In genomic region chr1:153599302-153600045, GRCm38 (mm10) we compare ENCODE assay signal across 11 mouse cellular contexts. TPM values are rescaled to one million over a fixed set of nuclear protein-coding genes. Genes with fewer than 3 reads are reported as not detected.
DNase-seq lines count a peak whose midpoint lies in the region; ATAC-seq and TF ChIP-seq lines count a peak whose summit lies in the region.
"Had no signal": no experiment of that assay in that cellular context is flagged by ENCODE, and none has a peak within 500 bp of the region (broad histone marks: within the 10 kb centered on the region; RNA-seq: fewer than 3 reads in every experiment).

No protein-coding gene starts in this region.

- H3K9me3 ChIP-seq in hindbrain, postnatal 0 days (ENCODE audit: low read length): no peaks in the 10 kb centered on the region
- H3K9me3 ChIP-seq in neural tube, embryonic 14.5 days (ENCODE audit: control insufficient read depth, low read length): no peaks in the 10 kb centered on the region

- DNase-seq in embryo, embryonic 11 days: peak; percentile 18
- no peak for DNase-seq in embryo, embryonic 9.5 days (ENCODE audit: extremely low spot score)
- peak; percentile 7 for DNase-seq in kidney, adult 9 months
- no peak for DNase-seq in kidney, adult 8-10 months
- no peak for DNase-seq in hindbrain, postnatal 0 days (ENCODE audit: low spot score)
- DNase-seq in layer of hippocampus, postnatal 14 days (ENCODE audit: low spot score in 2 of 2): no peak

- TF ChIP-seq CTCF in hindbrain, postnatal 0 days (IDR thresholded peaks at IDR 0.05; ENCODE audit: low read depth): no peak

- H3K36me3 ChIP-seq in hindbrain, postnatal 0 days (ENCODE audit: insufficient read depth, low read length): no peaks in the 10 kb centered on the region
- H3K36me3 ChIP-seq in neural tube, embryonic 14.5 days (ENCODE audit: control insufficient read depth, insufficient read depth, low read length): no peaks in the 10 kb centered on the region

- 0 out of 2 replicates have a peak, but pooled peaks cover 3% of the 10 kb centered on the region for H3K4me1 ChIP-seq in hindbrain, postnatal 0 days (ENCODE audit: insufficient read depth, low read length)
- 0 out of 2 replicates have a peak, but pooled peaks cover 2% of the 10 kb centered on the region for H3K4me1 ChIP-seq in neural tube, embryonic 14.5 days (ENCODE audit: control insufficient read depth, insufficient read depth, low read length)

- ATAC-seq in hindbrain, postnatal 0 days: 0 out of 2 replicates have a peak, but pooled peaks have one; percentile 39
- peak; percentile 17; the same call in 1 of the 2 replicates for ATAC-seq in neural tube, embryonic 14.5 days (ENCODE audit: low read depth)
- no peak for ATAC-seq in monocyte, adult 5-6 weeks (replicated peaks; ENCODE audit: insufficient number of reproducible peaks, low FRiP score, low TSS enrichment, poor library complexity, severe bottlenecking)

- H3K9ac ChIP-seq in hindbrain, postnatal 0 days (replicated peaks; ENCODE audit: low read length): no peak overlapping the region
- no peak overlapping the region for H3K9ac ChIP-seq in neural tube, embryonic 14.5 days (replicated peaks; ENCODE audit: low read depth, low read length)

- peak overlapping the region; percentile 18; the same call in 1 of the 2 replicates for H3K4me2 ChIP-seq in hindbrain, postnatal 0 days (ENCODE audit: low read depth, low read length)
- H3K4me2 ChIP-seq in neural tube, embryonic 14.5 days (ENCODE audit: low read depth, low read length): no peak overlapping the region
- H3K4me2 ChIP-seq: liver, embryonic 11.5 days had no signal

- no peaks in the 10 kb centered on the region for H3K27me3 ChIP-seq in hindbrain, postnatal 0 days (ENCODE audit: insufficient read depth, low read length)
- H3K27me3 ChIP-seq in neural tube, embryonic 14.5 days (ENCODE audit: control insufficient read depth, insufficient read depth, low read length): no peaks in the 10 kb centered on the region

- 27% methylated on average over 9 of the region's 9 CpGs for WGBS in hindbrain, postnatal 0 days
- WGBS in neural tube, embryonic 14.5 days: 41% methylated on average over 9 of the region's 9 CpGs

- H3K4me3 ChIP-seq in hindbrain, postnatal 0 days (ENCODE audit: low read length): no peak overlapping the region
- no peak overlapping the region for H3K4me3 ChIP-seq in neural tube, embryonic 14.5 days (ENCODE audit: low read depth, low read length)

- H3K27ac ChIP-seq in hindbrain, postnatal 0 days: peak overlapping the region; percentile 48; the same call in 1 of the 2 replicates
- H3K27ac ChIP-seq in neural tube, embryonic 14.5 days (ENCODE audit: low read depth, low read length): no peak overlapping the region
- H3K27ac ChIP-seq: stomach, postnatal 0 days had no signal

RNA-seq across cellular contexts. Expression of gene Npl, which starts 49.6 kb away (rescaled TPM):
- total RNA-seq in hindbrain, postnatal 0 days (2014; rRNA removed): 7.3 and 9.4 TPM in 2 replicates
- 18.3 and 20.2 TPM in 2 replicates for polyA plus RNA-seq in hindbrain, postnatal 0 days (2015; fragmentation: Nextera tagmentation; extraction: Ambion mirVana)
- 14.4 and 16.3 TPM in 2 replicates for polyA plus RNA-seq in neural tube, embryonic 14.5 days (2014; fragmentation: Nextera tagmentation; extraction: Ambion mirVana)
- 1 to 10 TPM; 6.0 to 6.4 TPM for total RNA-seq in layer of hippocampus, postnatal 14 days (2021)
- 1.9 to 6.3 TPM (median 6.0 TPM) in 3 replicates for total RNA-seq in monocyte, adult 5-6 weeks (2017)

RNA-seq across cellular contexts. Expression of gene Rgs8, which starts 53.4 kb away (rescaled TPM):
- 23.9 and 40.1 TPM in 2 replicates for total RNA-seq in hindbrain, postnatal 0 days (2014; rRNA removed)
- 12.5 and 14.1 TPM in 2 replicates for polyA plus RNA-seq in hindbrain, postnatal 0 days (2015; fragmentation: Nextera tagmentation; extraction: Ambion mirVana)
- polyA plus RNA-seq in neural tube, embryonic 14.5 days (2014; fragmentation: Nextera tagmentation; extraction: Ambion mirVana): 12.1 and 15.3 TPM in 2 replicates
- total RNA-seq in layer of hippocampus, postnatal 14 days (2021): 10 to 100 TPM; 51.8 to 53.0 TPM
- total RNA-seq in monocyte, adult 5-6 weeks (2017): not detected in 3 replicates
- total RNA-seq: gastrocnemius, adult 8-10 months had no signal

Comparison
In these comparisons a context has a peak if more than half of its experiments do, and no peak if none do; other contexts are left out.
1. DNase-seq: peak in embryo, embryonic 11 days (single experiment) and kidney, adult 9 months (single experiment); none in embryo, embryonic 9.5 days (single experiment), kidney, adult 8-10 months (0 of 2), hindbrain, postnatal 0 days (single experiment) and layer of hippocampus, postnatal 14 days (0 of 2).
2. RNA of gene Rgs8, which starts 53.4 kb away (total RNA-seq): 51.8 to 53.0 TPM in layer of hippocampus, postnatal 14 days and 23.9 to 40.1 TPM in hindbrain, postnatal 0 days; not detected in monocyte, adult 5-6 weeks; every median in the first group is over 10 times any median in the second.